Mouse (Mus musculus) MN1 (cell line): ENCODE measurements at regions not wholly inside any gene's neighbourhood (a gene's known extent, or its start where the extent isn't known, plus 50 kb on each side); places are given as distances from the start of the nearest gene placed in this dataset.

Experiments used
- DNase-seq: peaks from one replicate; pipeline ENCODE4 v3.0.0-alpha.2; 2016; ENCODE audit warnings: low spot score

DNA sequence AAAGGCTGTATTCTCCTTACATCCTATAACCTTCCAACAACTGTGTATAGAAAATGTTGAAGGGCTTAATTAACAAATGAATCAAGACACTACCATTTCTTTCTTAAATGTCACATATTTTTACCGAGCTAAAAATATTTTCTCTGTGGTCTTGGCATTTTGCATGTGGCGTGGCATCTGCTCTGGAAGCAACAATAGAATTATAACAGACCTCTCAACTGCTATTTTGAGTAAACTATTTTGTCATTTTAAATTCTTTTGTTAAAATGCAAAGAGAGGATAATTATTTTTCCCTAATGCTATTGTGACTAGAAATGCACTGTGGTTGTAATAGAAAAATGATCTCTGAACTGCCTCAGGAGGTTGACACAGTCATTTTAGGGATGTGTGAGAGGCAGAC, 187.9 kb downstream of the Spry2 start:
- no peak for DNase-seq

DNA sequence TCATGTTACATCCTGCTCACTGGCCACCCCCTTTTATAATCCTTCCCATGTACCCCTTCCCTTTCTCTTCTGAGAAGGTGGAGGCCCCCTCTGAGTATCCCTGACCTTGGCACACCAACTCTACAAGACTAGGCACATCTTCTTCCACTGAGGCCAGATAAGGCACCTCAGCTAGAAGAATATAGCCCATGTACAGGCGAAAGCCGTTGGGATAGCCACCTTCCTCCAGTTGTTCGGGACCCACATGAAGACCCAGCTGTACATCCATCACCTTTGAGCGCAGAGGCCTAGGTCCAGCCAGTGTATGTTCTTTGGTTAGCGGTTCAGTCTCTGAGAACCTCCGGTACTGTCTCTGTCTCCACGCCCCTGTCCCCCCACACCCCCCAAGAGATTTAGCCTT, 189.9 kb downstream of the Spry2 start:
- DNase-seq, result no peak

DNA sequence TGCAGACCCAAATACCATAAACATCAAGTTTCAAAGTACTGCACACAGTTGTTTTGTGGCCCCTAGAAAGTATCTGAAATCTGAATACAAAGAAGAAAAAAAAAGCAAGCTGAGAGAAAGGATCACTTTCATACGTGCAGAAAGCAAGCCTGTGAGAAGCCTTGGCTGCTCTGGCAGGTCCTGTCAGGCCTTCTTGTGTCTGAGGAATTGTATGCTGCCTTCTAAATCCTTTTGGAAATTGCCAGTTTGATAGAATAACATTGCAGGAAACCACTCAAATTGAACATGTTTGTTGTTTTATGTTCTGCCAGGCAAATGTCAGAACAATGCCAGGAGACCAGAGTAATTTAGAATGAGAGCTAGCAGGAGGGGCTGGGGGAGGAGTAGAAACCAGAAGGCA, 198.0 kb downstream of the Spry2 start:
- no peak for DNase-seq

DNA sequence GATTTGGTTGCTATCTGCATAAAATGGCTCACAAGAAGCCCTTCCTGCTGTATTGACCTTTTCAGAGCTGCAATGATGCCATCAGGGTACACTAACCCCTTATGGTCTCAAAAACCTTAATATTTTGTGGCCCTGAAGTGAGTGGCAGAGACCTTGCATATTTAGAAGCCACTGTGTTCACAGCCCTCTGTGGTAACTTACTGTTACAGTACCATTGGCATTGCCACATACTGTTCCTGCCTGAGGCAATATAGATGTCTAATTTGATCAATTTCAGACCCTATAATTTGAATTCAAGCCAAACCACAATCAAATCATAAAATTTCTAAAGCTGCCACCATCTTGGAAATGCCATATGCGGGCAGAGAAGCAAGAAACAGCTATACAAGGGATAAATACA, 198.5 kb downstream of the Spry2 start:
- DNase-seq, result no peak

DNA sequence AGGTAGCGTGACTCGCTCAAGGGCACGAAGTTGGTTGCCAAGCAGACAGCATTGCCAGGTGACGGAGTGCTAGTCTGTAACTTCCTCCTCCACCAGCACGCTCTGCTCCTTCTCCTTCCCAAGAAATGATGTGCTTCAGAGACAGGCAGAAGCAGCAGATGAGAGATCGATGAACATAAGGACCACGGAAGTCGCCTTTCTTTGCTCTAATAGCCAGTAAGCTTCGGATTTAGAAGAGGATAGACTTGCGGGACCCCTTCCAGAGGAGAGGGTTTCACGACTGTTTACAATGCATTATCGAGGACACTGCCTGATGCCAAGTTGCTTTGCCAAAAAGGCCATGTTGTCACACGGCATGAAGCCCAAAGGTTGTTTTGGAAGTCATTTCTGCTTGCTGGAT, 199.2 kb downstream of the Spry2 start:
- DNase-seq, result no peak

DNA sequence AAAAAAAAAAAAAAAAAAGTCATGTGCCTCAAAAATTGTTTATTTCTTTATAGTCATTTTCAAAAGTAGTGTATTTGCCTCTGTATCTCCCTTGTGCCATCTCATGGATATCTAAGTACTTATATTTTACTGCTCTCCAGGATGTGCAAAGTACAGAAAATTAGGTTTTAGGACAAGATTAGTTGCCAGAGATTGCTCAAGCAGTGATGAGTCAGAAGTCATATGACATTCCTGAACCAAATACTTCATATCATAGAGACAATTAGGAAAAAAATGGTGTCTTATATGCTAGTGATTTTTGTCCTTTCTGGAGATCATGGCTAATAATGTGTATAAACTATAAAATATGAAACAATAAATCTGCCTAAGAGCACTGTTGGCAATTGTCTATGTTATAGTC, 201.7 kb downstream of the Spry2 start:
- DNase-seq, result no peak

DNA sequence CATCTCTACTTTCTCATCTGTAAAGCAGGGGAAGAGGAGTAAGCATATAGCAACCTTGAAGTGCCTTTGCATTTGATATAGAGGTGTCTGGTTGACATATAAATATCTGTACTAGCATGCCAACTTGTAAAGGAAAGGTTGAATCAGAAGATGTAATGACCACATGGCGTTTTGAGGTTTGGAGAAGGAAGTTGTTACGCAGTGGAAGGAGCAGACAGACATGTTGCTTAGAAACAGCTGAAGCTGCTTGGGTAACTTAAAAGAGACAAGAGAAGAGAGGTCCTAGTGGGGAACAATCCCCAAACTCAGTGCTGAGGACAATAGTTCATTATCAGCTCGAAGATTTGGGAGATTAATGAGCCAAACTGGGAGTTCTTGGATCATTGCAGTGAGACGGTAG, 202.9 kb downstream of the Spry2 start:
- DNase-seq, result no peak

DNA sequence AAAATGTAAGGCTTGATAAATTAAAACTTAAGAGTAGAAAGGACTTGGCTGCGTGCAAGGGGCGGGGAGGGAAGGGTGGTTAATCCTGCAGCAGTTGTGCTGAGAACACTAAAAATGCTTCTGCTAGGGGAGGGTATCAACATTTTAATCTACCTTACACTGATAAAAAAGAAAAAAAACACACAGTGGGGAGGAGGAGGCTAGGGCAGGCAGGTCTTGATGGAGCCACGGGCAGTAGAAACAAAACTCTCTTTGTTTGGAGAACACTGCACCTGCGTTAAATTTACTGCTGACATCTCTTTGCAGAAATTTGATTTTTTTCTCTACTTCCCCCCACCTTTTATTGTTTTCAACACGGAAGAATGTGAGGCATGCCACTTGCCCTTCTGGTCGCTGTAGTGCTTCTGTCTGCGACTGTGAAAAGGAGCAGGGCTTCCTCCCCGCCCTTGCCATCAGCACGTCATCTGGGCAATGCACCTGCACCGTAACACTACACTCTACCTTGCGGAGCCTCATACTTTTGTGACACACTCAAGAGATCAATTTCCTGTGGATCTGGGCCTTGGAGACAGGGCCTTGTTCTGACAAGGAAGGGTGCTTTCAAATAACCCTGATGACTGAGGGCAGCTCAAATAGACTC, 211.7 kb downstream of the Spry2 start:
- DNase-seq, result no peak

DNA sequence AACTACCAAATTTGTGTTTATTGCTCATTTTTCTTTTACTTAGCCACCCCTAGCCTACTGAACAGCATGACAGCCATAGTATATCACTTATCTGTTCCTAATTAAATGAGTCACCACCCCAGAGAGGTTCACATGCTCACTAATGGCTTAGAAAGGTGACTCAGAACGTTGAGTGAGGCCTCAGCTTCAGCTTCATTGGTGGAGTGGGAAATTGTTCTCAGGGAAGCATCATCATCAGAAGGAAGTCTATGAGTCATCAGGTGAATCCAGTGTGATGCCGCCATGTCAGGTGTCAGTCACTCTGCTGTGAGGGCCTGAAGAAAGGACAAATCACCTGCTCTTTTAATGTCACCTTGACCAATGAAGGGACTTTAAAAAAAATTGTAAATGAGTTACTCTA, 212.3 kb downstream of the Spry2 start:
- DNase-seq, result peak; percentile 70

DNA sequence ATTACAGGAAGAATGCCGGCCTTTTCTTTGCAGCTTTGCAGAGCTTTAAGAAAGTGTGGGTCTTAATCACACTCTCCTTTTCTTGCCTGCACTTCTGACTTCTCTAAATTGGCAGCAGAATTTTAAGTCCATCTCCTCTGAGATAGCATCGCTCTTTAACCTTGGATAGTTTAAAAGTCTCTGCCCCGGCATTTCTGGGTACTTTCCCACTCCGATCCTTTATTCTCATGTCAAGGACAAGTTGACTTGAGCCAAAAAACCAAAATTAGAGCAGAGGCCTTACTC, 220.0 kb downstream of the Spry2 start:
- no peak for DNase-seq

DNA sequence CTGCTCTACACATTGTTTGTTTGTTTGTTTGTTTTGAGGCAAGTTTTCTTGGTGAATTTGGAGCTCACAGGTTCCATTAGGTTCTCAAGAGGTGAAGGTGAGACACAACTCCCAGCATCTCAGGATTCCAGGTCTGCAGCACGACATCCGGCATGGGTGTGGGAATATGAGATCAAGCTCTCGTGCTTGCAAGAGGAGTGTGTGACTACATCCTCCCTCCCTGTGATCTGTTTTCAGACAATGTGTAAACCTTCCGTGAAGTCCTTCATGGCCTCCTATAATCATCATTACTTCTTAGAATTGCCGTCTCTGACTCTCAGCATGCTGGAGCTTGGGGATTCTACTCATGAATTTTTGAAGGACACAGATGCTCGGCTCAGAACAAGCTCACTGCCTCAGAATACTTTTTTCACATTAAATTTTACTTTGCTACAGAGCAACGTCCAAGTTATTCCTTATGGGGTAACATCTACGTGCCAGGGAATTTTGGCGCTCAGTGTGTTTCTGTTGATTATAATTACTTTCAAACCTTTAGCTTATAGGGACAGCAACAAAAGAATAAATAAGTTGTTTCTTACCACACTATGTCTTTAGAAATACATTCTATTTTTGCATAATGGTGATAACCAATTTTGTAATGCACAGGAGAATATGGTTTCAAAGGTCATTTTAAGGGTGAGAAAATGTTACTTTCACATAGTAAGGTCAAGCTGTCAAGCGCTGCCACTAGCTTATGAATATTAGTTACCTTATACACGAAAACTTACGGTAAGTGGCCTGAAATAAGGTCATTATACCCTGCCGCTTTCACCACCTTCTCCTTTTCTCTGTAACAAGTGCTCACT, 220.6 kb downstream of the Spry2 start:
- peak; percentile 77 for DNase-seq

DNA sequence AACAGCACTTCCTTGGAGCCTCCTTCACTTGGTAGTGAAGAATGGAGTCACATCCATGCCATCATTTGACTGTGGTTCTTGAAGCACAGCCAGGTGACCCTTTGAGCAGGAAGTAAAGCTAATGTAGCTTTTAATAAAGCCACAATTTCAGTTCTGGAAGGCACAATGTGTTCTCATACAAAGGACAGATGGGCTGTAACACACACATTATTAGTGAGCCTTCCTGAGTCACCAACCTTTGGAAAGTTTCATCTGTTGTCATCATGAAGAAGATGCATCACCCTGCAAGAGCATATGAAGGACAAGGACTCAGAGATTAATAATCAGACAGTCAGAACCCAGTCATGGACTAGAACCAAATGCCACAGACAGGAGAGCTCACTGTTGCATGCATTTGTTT, 221.6 kb downstream of the Spry2 start:
- no peak for DNase-seq

DNA sequence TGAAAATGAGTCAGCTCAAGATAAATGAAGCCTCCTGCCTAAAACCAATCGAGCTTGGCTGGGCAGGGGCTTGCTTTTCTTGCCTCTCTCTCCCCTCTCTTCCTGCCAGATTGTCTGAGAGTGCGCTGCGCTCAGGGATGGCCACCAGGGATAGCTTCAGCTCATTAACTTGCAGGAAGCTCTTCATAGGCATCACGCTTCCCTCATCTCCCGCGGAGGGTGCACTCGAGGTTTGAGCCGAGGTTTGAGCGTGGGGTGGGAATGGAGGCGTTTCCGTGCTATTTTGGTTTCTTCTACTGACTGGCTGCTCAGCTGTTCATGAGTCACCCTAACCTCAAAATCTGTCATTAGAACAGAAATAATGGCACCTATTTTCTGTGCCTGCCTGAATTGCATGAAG, 227.7 kb downstream of the Spry2 start:
- no peak for DNase-seq

DNA sequence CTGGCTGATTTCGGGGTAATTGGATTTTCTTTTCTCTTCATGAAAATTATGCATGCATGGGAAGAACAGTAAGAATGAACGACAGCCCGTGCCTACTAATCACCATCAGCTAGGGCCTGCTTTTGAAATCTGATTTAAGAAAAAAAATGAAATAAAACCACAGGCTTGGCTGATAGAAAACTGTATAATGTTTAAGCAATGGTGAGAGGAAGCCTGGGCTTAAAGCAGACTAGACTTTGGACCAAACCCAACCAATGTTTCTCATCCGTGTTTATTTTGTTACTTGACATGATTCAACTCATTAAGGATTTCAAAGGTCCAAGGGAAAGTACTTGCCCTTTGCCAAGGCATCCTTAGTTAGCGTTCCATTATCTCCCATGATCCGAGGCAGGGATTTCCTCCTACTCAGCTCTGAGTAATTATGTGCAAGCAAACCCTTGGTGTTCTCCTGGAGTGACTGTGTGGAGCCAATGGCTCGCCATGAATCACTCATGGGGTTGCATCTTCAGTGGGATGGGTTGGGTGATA, 231.9 kb downstream of the Spry2 start:
- peak; percentile 27 for DNase-seq

DNA sequence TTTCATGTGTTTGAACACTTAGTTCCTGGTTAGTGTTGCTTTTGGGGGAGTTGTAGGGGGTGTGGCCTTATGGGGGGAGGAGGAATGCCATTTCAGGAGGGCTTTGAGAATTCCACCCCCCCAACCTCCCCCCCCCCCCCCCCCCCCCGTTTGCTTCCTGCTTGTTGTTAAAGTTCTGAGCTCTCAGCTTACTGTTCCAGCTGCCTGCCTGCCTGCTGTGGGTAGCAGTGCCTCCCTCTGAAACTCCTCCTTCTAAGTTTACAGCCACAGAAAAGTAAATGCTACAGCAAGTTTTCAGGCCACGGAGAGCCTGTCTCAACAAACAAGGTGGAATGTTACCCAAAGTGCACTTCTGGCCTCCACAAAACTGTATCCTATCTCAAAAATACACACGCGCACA, 233.1 kb downstream of the Spry2 start:
- DNase-seq, result no peak

DNA sequence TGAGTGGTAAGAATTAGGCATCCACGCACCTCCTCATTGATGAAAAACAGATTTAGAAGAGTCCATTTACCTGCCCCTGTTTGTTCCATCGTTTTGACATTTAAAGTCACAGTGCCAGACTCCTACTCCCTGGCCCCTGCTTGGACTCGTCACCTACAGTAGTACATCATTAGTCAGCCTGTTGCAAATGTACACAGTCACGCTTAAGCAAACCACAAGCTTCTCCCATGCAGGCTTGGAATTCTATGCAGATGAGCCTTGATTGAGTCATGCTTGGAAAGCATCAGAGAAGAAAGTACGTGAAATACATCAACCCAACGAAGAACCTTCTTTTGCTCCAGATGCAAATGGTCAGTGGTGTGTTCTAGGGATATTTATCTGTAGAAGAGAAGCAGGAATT, 233.8 kb downstream of the Spry2 start:
- no peak for DNase-seq

DNA sequence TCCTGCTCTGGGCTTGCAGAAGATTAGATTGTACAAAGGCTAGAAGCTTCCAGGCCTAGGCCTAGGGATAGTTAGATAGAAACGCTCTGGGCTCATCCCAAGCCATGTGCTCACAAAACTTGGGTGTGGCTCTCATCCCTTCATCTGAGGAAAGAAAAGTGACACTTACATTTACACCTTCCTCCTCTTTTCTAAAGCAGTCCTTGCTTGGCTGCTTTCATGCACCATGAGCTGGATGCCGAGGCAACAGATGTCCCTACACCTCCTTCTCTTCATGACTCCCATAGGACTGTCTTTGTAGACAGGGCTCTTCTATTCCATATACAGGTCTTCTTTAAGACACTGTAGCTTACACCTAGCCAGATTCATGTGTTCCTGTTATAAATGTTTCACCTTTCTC, 238.3 kb downstream of the Spry2 start:
- no peak for DNase-seq

DNA sequence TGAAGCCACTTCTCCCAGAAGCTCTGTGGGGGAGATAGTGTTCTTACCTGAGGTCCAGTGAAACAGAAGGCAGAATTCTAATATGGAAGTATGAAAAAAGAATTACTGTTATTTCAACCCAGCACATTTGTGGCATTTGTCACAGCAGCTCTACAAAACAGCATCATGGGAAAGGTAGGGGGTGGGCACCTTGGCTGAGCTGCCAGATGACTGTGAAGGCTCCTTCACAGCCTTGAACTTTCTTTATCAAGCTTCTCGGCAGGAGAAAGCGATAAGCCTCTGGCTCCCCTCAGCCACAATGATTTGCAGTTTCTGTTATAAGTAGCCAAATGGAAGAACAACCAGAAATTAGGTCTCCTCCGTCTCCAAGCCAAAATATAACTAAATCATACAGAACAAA, 249.5 kb downstream of the Spry2 start:
- DNase-seq, result no peak

DNA sequence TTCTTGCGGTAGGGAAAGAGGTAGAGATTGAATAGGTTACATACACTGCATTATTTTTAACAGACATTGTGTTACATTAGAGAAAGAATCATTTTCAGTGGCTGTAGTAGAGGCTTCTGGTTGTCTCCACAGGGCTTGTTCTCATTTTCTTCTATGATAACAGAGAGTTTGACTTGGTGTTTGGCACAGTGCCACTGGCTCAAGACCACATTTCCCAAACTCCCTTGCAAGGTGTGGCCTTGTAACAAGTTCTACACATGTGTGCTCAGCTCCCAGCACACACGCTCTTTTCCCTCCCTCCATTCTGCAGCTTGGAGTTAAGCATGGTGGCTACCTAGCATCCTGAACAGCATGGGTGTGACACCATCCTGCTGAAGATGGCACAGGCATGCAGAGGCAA, 252.2 kb downstream of the Spry2 start:
- no peak for DNase-seq

DNA sequence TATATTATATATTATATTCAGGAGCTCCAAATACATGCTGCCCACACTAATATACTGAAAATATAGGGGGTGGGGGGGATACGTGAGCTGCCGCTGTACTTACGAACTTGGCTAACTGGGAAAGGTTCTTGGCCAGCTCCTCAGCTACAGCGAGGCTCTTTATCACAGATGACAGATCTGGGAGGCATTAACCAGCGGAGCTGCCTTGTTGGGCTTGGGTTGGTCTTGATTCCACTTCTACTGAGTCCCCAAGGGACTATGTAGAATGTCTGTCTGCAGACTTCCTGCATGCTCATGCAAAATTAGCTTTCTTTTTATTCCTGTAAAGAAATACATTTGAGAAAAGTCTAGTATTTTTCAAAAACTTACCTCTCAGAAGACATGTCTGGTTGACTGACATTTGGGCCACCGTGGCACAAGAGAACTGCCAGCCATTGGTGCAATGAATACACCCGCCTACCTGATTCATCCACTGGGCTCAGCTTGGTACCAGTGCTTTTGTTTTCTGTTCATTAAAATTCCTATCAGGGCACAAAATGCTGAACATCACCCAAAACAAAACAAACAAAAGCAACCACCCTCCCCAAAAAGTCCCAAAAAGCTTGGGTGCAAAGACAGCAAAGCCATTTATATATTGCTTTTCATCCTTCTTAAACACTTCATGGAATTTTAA, 253.2 kb downstream of the Spry2 start:
- no peak for DNase-seq

DNA sequence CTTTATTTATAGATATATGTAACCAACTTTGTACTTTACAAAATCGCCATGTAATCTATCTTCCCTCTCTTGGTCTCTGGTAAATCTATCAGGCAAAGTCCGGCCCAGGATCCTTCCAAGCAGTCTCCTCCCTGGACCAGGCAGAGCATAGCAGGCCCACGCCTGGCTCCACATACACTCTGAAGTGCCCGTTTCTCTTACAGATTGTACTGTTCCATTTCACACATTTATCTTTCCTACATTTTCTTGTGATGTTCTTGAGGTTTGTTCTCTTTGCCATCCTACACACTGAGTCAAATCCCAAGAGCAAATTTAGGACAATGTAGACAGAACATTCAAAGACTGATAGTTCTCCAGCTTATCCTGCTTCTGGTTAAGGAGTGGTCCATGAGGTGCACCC, 264.3 kb downstream of the Spry2 start:
- DNase-seq, result no peak

DNA sequence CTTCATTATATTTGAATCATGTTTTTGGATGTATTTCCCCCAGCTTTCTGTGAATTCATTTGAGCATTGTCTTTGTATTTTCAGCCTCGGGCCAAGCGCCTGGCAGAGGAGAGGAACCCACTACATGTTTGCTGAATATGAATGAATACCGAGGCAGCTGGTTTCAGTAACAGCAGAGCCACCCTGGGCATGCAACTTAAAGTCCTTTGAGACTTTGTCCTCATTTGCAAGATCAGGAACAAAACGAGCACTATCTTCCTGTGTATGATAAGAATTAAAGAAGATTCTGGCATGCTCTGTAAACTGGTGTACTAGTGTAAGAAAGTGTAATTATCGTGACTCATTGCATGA, 265.0 kb downstream of the Spry2 start:
- DNase-seq, result no peak

DNA sequence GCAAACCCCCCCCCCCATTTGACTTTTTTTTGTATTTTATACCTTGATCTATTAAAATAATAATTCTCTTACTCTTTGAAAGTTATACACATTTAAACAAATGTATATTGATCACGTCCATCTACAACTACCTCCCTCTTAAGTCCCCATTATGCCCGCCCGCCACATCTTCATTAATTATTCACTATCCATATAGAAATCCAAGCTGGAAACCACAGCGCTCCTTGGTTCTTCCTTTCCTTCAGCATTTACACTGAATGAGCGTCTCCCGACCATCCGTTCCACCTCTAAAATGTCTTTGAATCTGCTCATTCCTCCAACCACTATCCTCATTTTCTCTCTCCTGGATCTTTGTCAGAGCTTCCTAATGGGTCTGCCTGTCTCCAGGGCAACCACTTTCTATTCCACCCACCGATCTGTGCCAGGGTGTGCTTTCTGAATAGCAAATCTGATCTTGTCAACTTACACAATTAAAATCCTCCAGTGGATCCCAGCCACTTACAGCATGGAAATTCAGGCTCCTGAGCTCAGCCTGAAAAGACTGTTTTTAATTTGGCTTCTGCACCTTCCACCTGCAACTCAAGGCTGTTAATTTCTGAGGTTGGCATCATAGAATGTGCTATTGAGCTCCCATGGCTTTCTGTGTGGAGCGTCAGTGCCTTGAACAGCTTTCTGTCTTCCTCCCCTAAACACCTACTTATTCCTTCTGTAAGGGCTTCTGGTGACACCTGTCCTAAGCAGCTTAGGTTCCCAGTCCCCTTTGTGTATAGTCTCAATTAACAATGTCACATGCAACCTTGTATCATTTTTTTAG, 265.5 kb downstream of the Spry2 start:
- no peak for DNase-seq
